Mouse (Mus musculus) G1E-ER4 (cell line): Measurements from ENCODE around the gene Ulk4. TPM values are rescaled to one million over a fixed set of nuclear protein-coding genes. Genes with fewer than 3 reads are reported as not detected.

Experiments
- GATA1 ChIP-seq: IDR thresholded peaks from one replicate; pipeline ENCODE4 v1.8.0; 2012; ENCODE audit warnings: low read length, inconsistent platforms
- polyA plus RNA-seq: library from polyadenylated mRNA; stranded (reverse); fragments of >175 nt; gene quantifications from 2 replicates; pipeline ENCODE4 v1.2.3, GENCODE M21; 2012

Gene Ulk4
- polyA plus RNA-seq, result 0.17 and 0.35 TPM in 2 replicates

DNA sequence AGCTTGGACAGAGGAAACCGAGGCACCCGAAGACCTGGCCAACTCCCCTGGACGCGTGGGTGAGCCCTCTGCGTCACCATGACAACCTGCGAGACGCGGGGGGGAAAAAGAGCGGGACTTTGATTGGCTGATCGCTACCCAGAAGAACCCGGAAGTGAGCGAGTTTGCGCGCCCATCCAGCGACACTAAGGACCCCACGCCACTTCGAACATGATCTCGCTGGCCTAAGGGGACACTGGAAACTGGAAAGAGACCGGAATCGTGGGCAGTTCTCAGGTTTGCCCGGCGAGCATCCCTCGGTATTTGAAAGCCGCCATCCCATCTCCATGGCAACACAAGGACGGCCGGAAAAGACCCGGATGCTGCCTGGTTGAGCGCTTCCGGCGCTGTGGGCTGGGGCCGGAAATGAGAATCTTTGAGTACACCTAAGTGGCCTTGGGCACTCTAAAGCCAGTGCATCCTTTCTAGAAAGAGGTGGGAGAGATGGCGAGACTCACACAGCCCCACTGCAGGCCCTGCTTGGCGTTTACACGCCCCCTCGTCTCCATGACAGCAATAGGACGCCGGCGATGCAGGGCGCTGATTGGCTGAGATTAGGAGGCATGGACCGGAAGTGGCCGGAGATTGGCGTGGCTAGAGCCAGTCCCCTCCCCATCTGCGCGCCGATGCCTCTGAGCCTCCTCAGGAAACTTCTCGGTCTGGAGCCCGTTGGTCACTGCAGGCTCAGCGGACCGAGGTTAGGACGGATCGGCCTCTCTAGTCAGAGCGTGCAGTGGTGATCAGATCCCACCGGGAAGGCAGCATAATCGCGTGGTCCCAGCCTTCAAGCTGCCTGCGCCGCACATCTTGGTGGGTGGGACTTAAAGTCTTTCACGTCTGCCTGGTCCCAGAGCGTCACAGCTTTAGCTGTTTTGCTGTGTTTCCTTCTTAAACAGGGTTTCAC, at the start of gene Ulk4:
Ulk4 (minus strand) TSS at position 80 of the 943 bp plus-strand sequence.
- no peak for TF ChIP-seq GATA1

DNA sequence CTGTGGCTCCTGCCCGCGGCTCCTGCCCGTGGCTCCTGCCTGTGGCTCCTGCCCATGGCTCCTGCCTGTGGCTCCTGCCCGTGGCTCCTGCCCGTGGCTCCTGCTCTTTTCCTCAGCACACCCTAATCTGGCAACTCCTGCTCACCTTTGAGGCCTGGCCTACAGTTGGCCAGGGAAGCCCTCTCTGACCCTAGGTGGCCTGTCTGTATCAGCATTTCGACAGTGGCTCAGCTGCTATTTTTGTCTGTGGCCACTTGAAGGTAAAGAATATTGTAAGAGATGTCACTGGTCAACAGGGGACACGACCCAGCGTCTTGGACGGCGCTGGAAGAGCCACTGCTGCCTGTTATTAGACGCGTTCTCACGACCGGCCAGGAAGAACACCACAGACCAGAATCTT, 45.0 kb upstream of the Ulk4 start:
- TF ChIP-seq GATA1, result no peak

DNA sequence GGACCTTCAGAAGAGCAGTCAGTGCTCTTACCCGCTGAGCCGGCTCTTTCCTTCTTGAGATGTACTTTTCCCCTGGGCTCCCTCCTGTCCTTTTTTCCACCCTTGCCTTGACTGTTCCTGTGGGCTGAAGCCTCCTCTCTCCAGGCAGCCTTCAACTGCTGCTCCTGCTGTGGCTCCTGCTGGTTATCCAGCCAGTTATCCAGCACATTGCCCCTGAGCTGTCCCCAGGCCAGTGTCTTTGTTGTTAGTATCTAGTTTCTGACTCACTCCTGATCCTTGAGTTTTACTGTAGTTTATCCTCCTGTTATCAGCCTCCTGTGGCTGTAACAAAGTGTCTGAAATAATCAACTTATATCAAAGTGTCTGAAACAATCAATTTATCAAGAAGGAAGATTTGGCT, 44.1 kb upstream of the Ulk4 start:
- TF ChIP-seq GATA1, result no peak

DNA sequence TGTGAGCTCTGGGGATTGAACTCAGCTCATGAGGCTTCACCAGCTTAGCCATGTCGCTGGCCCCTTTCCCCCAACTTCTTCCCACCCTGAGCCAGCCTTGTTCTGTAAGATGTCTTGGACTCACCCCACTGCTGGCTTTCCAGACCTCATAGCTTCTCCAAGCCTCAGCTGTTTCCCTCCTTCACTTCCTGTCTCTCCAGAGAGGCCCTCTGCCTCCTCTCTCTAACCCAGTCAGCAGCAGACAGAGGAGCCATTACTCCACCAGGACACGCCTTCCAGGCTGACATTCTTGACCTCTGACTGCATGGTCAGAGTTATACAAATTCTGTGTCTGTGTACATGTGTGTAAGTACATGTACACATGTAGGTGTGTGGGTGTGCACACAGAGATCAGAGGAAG, 43.4 kb upstream of the Ulk4 start:
- TF ChIP-seq GATA1, result no peak

DNA sequence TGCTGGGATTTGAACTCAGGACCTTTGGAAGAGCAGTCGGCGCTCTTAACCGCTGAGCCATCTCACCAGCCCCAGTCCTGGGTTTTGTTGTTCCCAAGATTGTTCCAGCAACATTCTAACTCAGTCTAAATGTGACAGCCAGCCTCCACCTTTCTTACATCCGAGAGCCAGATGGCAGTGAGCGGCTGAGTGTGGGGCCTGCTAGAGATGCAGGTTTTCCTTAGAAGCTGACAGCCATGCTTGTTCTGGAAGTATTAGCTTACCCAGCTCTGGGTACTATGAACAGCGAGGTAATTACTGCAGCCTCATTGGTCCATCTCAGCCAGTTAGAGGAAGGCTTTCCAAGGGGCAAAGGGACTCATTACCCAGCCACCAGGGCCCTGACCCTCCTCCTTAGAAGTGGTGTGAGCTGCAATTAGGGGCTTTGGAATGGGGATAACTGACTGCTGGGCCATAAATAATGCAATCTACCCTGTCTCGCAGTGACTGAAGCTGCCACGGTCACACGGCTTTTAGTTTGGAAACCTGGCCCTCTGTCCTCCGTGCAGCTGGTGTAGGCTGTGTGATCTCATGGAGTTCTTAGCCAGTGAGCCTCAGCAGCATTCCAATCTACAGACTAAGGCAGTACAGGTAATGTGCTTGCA, 42.4 kb upstream of the Ulk4 start:
- no peak for TF ChIP-seq GATA1

DNA sequence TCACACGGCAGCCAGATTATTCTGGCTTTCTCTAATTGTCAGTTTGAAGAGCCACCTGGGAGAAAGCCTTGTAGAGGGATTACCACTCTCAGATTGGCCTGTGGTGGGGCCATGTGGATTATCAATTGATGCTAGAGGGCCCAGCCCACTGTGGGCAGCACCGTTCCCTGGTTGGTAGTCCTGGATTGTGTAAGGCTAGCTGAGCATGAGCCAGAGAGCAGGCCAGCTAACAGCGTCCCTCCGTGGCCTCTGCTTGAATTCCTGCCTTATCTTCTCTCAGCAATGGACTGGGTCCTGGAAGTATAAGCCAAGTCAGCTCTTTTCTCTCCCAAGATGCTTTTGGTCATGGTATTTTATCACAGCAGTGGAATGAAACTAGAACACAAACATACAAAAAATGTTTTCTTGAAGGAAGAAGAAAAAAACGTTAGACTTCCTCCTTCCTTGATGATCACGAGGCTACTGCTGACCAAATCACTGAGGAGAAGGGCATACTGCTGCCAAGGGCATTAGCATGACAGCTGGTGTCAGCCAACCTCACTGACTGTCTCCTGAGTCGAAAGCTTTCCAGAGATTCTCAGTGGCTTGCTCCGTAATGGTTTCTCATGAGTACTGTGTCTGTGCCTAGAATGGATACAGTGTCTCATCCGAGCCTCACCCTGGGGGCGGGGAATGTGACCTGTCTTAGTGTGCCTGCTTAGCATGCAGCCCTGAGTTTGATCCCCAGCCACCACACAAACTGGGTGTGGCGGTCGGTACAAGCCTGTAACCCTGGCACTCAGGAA, 39.8 kb upstream of the Ulk4 start:
- no peak for TF ChIP-seq GATA1

DNA sequence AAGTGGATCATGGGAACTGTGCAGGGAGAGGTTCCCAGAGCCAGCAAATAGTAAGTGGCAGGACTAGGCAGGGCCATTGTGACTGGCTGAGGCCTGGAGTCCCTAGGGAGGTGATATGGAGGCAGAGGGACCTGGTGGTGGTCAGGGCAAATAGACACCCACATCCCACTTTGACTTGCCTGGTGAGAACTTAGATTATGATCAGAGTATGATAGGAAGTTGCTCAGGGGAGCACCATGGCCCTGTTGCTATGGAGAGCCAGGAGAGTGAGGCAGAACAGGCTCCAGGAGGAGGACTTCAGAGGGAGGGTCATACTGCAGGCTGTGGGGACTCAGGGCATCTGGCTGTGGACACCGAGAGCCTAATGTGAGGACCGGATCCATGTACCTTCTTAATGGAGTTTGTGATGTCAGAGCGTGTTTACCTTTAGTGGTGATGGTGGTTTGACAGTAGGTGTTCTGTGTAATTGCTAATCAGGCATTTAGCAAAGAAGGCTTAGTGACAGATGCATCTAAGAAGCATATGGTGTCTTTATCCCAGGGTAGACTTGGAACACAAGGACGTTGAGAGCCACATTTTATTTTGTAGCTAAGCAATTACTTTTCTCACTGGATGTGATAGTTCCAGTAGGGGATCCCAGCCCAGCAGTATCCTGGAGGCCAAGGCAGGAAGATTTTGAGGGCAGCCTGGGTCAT, 39.1 kb upstream of the Ulk4 start:
- TF ChIP-seq GATA1, result no peak

DNA sequence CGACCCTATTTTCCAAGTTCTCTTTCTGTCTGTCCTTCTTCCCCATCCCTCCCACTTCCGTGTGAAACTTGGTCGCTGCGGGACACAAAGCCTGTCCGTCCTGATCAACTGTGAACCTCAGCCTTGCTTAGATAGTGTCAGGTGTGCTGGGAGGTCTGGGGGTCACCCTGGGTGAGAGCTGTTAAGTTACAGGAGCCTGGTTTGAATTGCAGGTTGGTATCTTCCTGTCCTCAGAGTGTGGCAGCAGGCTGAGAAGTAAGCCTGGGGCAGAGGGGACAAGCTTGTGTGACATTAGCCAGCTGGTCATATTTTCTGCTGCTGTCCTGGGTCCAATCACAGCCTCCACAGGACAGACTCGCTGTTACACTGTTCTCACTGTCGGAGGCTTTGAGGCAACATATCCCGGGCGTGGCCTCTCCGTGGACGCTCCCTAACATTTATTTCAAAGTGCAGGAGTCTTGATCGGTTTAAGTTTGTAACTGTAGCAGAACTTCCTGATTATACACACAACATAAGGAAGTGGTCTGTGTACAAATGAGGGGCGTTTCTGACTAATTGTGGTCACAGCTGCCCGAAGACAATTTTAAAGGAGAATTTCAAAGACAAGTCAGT, 37.6 kb upstream of the Ulk4 start:
- no peak for TF ChIP-seq GATA1

DNA sequence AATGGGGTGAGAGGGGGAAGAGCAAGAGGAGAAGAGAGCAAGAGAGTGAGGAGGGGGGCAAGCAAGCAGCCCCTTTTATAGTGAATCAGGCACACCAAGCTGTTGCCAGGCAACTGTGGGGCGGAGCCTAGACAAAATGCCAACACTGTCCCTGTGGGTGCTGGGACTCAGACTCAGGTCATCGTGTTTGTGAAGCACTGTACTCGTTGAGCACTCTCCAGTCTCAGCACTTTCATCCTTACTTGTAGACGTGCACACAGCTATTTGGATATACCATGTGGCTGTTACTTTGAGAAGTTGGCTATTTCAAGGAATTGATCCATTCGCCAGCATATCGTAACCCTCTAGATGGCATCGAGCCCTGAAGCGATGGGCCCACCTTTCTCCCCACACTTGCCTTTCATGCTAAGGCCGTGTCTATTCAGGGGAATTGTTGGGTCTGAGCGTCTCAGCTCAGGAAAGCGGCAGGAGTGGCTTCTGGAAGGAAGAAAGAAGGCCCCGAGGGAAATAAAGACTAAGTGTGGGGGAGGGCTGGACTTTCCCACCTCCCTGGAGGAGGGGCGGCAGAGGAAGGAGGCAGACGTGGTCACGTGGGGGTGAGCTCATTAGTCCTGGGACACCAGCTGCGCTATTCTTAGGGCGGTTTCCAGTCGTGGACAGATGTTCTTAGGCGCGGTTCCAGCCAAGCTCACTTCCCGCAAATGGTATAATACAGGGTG, 36.8 kb upstream of the Ulk4 start:
- no peak for TF ChIP-seq GATA1

DNA sequence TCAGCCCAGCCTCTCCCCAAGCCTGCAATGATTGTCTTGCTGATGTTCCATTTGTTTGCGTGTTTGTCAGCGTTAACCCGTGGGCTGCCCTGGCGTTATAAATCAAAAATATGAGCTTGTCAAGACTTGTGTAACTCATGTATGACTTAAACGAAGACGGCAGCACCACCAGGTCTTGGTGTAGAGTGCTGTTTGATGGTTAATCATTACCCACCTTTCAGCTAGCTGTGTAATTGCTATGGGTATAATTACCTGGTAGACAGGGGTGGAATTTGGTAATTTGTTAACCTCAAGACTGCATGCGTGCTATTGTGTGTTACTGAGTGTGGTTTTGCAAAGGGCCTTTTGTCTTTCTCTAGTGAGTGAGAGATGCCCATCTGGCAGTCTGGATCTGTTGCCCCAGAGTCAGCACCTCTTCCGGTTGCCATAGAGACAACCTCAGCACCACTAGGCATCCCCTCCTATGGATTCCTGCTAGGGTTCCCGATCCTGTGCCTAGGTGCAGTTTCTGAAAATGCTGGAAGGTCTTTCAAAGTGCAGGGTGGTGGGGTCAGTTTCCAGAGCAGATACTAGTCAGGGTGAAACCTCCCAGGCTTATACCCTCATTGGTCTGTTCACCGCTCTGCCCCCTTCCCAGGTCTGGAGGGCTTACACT, 35.4 kb upstream of the Ulk4 start:
- TF ChIP-seq GATA1, result no peak

DNA sequence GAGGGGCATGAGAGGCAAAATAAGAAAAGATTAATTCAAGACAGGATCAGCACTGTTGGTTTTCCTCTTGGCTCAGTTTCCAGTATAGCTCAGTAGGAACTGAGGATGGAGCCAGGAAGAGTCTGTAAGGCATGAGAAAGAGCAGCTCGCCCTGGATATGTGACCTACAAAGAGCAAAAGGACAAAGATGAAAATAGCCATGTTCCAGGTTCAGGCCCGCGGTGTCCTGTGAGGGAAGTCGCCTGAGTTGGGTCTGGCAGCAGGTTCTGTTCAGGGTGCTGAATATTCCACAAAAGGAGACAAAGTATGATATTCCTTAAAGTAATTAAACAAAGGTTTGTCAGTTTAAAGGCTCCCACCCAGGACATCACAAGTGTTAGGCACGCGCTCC, 34.8 kb upstream of the Ulk4 start:
- TF ChIP-seq GATA1, result no peak

DNA sequence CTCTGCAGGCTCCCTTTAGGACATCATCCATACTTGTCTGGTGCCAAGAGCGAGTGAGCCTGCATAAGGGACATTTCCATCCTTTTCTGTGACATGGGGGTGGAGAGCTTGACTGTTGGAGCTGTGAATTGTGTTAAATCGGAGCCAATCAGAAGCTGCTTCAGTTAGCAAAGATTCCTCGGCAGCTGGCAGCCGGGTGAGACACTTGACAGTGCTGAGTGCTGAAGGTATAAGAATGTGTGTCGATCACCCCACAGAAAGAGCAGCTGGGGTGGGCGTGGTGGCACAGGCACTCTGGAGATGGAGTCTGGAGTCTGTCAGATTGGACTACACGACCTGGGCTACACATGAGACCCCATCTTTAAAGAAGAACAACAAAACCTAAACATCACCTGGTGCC, 33.5 kb upstream of the Ulk4 start:
- no peak for TF ChIP-seq GATA1

DNA sequence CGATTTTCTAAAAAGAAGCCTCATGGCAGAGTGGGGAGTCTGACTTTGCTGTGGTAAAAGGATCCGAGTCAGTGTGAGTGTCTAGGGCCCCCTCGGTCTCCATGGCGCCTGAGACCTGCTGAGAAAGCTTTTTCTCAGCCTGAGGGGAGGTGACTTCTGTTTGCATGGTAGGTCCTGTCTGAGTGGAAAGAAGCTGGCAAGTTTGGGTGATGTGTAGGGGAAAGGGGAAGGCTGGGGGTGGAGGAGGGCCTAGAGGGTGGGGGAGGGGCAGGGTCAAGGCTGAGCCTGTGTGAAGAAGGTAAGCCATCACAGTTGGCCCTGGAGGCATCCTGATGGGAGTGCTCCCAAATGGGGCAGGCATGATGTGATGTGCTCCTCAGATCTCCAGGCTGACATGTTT, 32.3 kb upstream of the Ulk4 start:
- TF ChIP-seq GATA1, result no peak

DNA sequence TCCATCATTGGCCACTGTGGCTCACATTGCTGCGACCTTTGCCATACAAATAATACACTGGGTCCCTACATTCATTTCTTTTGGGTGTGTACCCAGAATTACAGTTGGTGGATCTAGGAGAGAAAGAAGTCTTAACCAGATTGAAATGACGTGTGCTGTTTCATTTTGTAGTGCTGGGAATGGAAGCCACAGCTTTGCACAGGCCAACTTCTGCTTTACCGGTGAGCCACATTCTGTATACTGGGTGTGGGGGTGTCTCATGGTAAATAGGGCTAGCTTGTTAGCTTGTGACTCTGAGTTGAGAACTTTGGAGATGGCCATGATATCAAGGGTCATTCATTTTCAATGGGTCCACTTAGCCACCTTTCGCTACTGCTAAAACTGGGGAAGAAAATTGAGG, 28.5 kb upstream of the Ulk4 start:
- no peak for TF ChIP-seq GATA1
